Comparison of ENCODE assay signal across 16 mouse cellular contexts in genomic region chr13:63811477-63811876, GRCm38 (mm10).
"Had no signal": no experiment of that assay in that cellular context is flagged by ENCODE, and none has a peak within 500 bp of the region (broad histone marks: within the 10 kb centered on the region; RNA-seq: fewer than 3 reads in every experiment).

No protein-coding gene starts in this region.

- H3K4me2 ChIP-seq: neural tube, embryonic 13.5 days; neural tube, embryonic 15.5 days; stomach, embryonic 15.5 days had no signal

- H3K4me1 ChIP-seq: stomach, embryonic 15.5 days had no signal

- H3K27ac ChIP-seq: neural tube, embryonic 13.5 days; neural tube, embryonic 15.5 days; stomach, embryonic 15.5 days; stomach, postnatal 0 days had no signal

- H3K36me3 ChIP-seq: neural tube, embryonic 13.5 days; neural tube, embryonic 15.5 days; stomach, embryonic 15.5 days had no signal

- H3K9ac ChIP-seq: neural tube, embryonic 13.5 days; neural tube, embryonic 15.5 days; stomach, embryonic 15.5 days had no signal

- H3K4me3 ChIP-seq: neural tube, embryonic 13.5 days; neural tube, embryonic 15.5 days; stomach, embryonic 15.5 days had no signal

- H3K27me3 ChIP-seq: neural tube, embryonic 13.5 days; neural tube, embryonic 15.5 days; stomach, embryonic 15.5 days had no signal

- DNase-seq: retina, postnatal 1 day; right cerebral cortex, adult 18-20 months; right cerebral cortex, postnatal 14 days; right cerebral cortex, postnatal 25 days; right cerebral cortex, postnatal 4 days; spleen, adult 18-20 months; thymus, adult 18-20 months; thymus, adult 2 months; thymus, postnatal 14 days; thymus, postnatal 25 days; thymus, postnatal 36 days; thymus, postnatal 4 days had no signal

- H3K9me3 ChIP-seq: neural tube, embryonic 13.5 days; neural tube, embryonic 15.5 days; stomach, embryonic 15.5 days had no signal
